Mouse (Mus musculus) liver, adult 2 months (tissue): ENCODE measurements around the gene Acap1.

Experiments
- CTCF ChIP-seq: fragments of 200-500 bp; IDR thresholded peaks from 2 replicates; pipeline ENCODE4 v1.5.1; 2011; ENCODE audit warnings: low read depth, low read length, control low read depth
- POLR2A ChIP-seq: fragments of 200-500 bp; IDR thresholded peaks from 2 replicates; pipeline ENCODE4 v1.6.1; 2011; ENCODE audit warnings: low read length, control low read depth; ENCODE audit not compliant: insufficient read depth; ENCODE audit errors: extremely low read depth

GRCm38 (mm10) chr11:69900471-69901405, 5.4 kb upstream of the Acap1 start, which contains the start of the genes 2810408A11Rik and Neurl4:
- TF ChIP-seq CTCF (no peak), POLR2A (0 out of 2 replicates have a peak, but pooled peaks have one; percentile 37)
